In genomic region chr13:52009231-52009630, GRCm38 (mm10) we compare ENCODE assay signal across 24 mouse cellular contexts.
"Had no signal": no experiment of that assay in that cellular context is flagged by ENCODE, and none has a peak within 500 bp of the region (broad histone marks: within the 10 kb centered on the region; RNA-seq: fewer than 3 reads in every experiment).

No protein-coding gene starts in this region.

- H3K9me3 ChIP-seq: limb, embryonic 10.5 days; limb, embryonic 13.5 days; liver, embryonic 12.5 days; liver, embryonic 15.5 days; lung, embryonic 15.5 days; midbrain, embryonic 15.5 days; neural tube, embryonic 12.5 days; neural tube, embryonic 15.5 days had no signal

- H3K9ac ChIP-seq: limb, embryonic 13.5 days; liver, embryonic 12.5 days; liver, embryonic 15.5 days; lung, embryonic 15.5 days; midbrain, embryonic 15.5 days; neural tube, embryonic 12.5 days; neural tube, embryonic 15.5 days had no signal

- H3K27me3 ChIP-seq: limb, embryonic 13.5 days; liver, embryonic 12.5 days; liver, embryonic 15.5 days; lung, embryonic 15.5 days; midbrain, embryonic 15.5 days; neural tube, embryonic 12.5 days; neural tube, embryonic 15.5 days had no signal

- ATAC-seq: liver, embryonic 12.5 days; midbrain, embryonic 15.5 days had no signal

- DNase-seq: kidney, adult 11 months; kidney, adult 8-10 months; kidney, postnatal 25 days; layer of hippocampus, adult 9-11 months; liver; lung, adult 18-20 months; lung, postnatal 14 days; retina, postnatal 1 day; right cerebral cortex, postnatal 25 days; thymus, adult 2 months; thymus, postnatal 14 days; thymus, postnatal 4 days had no signal

- H3K27ac ChIP-seq: layer of hippocampus, adult 2 months; limb, embryonic 10.5 days; limb, embryonic 13.5 days; liver, embryonic 12.5 days; liver, embryonic 15.5 days; lung, embryonic 15.5 days; macrophage; midbrain, embryonic 15.5 days; neural tube, embryonic 12.5 days; neural tube, embryonic 15.5 days; stomach, postnatal 0 days had no signal

- H3K4me1 ChIP-seq: liver, embryonic 15.5 days; lung, embryonic 15.5 days had no signal

- H3K36me3 ChIP-seq: limb, embryonic 10.5 days; limb, embryonic 13.5 days; liver, embryonic 12.5 days; liver, embryonic 15.5 days; lung, embryonic 15.5 days; midbrain, embryonic 15.5 days; neural tube, embryonic 12.5 days; neural tube, embryonic 15.5 days had no signal

- H3K4me2 ChIP-seq: limb, embryonic 13.5 days; liver, embryonic 12.5 days; liver, embryonic 15.5 days; lung, embryonic 15.5 days; midbrain, embryonic 11.5 days; midbrain, embryonic 15.5 days; neural tube, embryonic 12.5 days; neural tube, embryonic 15.5 days had no signal

- H3K4me3 ChIP-seq: layer of hippocampus, adult 2 months; limb, embryonic 10.5 days; limb, embryonic 13.5 days; liver, embryonic 12.5 days; liver, embryonic 15.5 days; lung, embryonic 15.5 days; midbrain, embryonic 15.5 days; neural tube, embryonic 12.5 days; neural tube, embryonic 15.5 days had no signal
